Mouse (Mus musculus) intestine, embryonic 16.5 days (tissue): Measurements from ENCODE around the gene Gm7579. TPM values are rescaled to one million over a fixed set of nuclear protein-coding genes. Genes with fewer than 3 reads are reported as not detected.
A peak's percentile ranks its signal among the peaks of the same experiment; 100 is the strongest.
"Not testable (repeated sequence)": the region's sequence is repeated elsewhere in the genome, so short reads cannot be mapped to it uniquely, and the experiment has no call there.

Experiments used
- ATAC-seq: fragments of 200-750 bp; cut with Nextera tagmentation; 2 replicates; pipeline ENCODE4 v1.8.0; 2017; ENCODE audit warnings: moderate TSS enrichment, moderate library complexity
- H3K27ac ChIP-seq: fragments of 300-500 bp; sonication (generic); 2 replicates; pipeline ENCODE4 v1.5.1; 2014; ENCODE audit warnings: mild to moderate bottlenecking, low read length
- H3K27me3 ChIP-seq: fragments of 300-500 bp; sonication (generic); replicated peaks from 2 replicates; pipeline ENCODE4 v1.6.1; 2014; ENCODE audit warnings: low read length, control low read depth, mixed read lengths; ENCODE audit not compliant: control insufficient read depth, insufficient read depth
- H3K36me3 ChIP-seq: fragments of 300-500 bp; sonication (generic); 2 replicates; pipeline ENCODE4 v1.6.1; 2014; ENCODE audit warnings: low read length, control low read depth; ENCODE audit not compliant: control insufficient read depth, insufficient read depth
- H3K4me1 ChIP-seq: fragments of 300-500 bp; sonication (generic); 2 replicates; pipeline ENCODE4 v1.6.1; 2014; ENCODE audit warnings: low read length, control low read depth, mixed read lengths; ENCODE audit not compliant: control insufficient read depth, insufficient read depth
- H3K4me2 ChIP-seq: fragments of 300-500 bp; sonication (generic); 2 replicates; pipeline ENCODE4 v1.6.1; 2014; ENCODE audit warnings: low read depth, low read length, control low read depth
- H3K4me3 ChIP-seq: fragments of 300-500 bp; sonication (generic); 2 replicates; pipeline ENCODE4 v1.5.1; 2014; ENCODE audit warnings: mild to moderate bottlenecking, low read length
- H3K9ac ChIP-seq: fragments of 300-500 bp; sonication (generic); 2 replicates; pipeline ENCODE4 v1.6.1; 2014; ENCODE audit warnings: low read depth, low read length
- H3K9me3 ChIP-seq: fragments of 300-500 bp; sonication (generic); 2 replicates; pipeline ENCODE4 v1.6.1; 2016; ENCODE audit warnings: low read length, control low read depth; ENCODE audit not compliant: control insufficient read depth
- WGBS: fragments of 180-500 bp; shearing (Covaris S2); extraction: QIAGEN DNeasy Blood & Tissue Kit; methylation state at CpG from one replicate; pipeline ENCODE4 v1.1.7; 2014; 5-methylcytosine and 5-hydroxymethylcytosine counted together
- polyA plus RNA-seq: library from polyadenylated mRNA; unstranded; fragments of >200 nt; fragmentation: Nextera tagmentation; extraction: Ambion mirVana; gene quantifications from 2 replicates; pipeline ENCODE4 v1.2.1, GENCODE M21; 2015

Gene Gm7579
- polyA plus RNA-seq, 1 experiment from 2014 or later: not detected

DNA sequence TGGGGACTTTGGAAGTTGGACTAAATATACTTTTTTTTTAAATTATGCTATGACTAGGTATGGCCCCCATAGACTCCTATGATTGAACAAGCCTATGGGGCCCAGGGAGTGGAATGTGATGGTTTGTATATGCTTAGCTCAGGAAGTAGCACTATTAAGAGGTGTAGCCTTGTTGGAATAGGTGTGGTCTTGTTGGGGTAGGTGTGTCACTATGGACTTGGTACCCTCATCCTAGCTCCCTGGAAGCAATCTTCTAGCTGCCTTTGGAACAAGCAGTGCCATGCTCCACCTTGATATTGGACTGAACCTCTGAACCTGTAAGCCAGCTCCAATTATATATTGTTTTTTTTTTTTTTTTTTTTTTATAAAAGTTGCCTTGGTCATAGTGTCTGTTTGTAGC is 6.2 kb upstream of the Gm7579 start:
- no peaks in the 10 kb centered on the region for H3K4me1 ChIP-seq

DNA sequence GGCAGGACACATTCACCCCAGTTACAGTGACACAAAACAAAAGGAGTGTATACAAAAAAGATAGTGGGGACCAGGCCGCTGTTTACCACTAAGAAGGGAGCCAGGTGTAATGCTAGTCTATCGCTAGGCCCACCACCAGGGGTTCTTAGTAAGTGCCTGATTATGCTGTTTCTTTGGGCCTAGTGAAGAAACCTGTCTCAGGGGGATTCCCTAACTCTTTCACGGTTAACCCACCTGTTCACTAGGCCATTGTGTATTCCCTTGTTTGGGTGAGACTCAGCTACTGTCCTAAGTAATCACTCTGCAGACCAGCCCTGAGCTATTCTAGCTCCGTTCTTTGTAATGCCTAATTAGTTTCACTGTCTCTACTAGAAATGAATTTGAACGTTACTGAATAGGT is 4.8 kb upstream of the Gm7579 start:
- ATAC-seq, H3K36me3 ChIP-seq, H3K4me2 ChIP-seq, H3K27ac ChIP-seq, H3K9ac ChIP-seq, H3K27me3 ChIP-seq, H3K4me1 ChIP-seq, H3K9me3 ChIP-seq, H3K4me3 ChIP-seq: not testable (repeated sequence)
- 86% methylated on average over 5 of the region's 5 CpGs for WGBS

More for the DNA sequence above, 6.2 kb upstream of the Gm7579 start:
- Histone ChIP-seq H3K27ac (no peak overlapping the region), H3K27me3 (peaks cover 2% of the 10 kb centered on the region; the same call in 1 of the 2 replicates), H3K36me3 (no peaks in the 10 kb centered on the region), H3K9ac (no peak overlapping the region), H3K4me3 (no peak overlapping the region), H3K4me2 (no peak overlapping the region), H3K9me3 (no peaks in the 10 kb centered on the region; the same call in 1 of the 2 replicates)
- peak; percentile 90 for ATAC-seq

DNA sequence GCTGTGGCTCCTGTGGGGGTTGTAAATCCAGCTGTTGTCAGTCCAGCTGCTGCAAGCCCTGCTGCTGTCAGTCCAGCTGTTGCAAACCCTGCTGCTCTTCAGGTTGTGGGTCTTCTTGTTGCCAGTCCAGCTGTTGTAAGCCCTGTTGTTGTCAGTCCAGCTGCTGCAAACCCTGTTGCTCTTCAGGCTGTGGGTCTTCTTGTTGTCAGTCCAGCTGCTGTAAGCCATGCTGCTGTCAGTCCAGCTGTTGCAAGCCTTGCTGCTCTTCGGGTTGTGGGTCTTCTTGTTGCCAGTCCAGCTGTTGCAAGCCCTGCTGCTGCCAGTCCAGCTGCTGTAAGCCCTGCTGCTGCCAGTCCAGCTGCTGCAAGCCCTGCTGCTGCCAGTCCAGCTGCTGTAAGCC is 477 bp downstream of the Gm7579 start:
- not testable (repeated sequence) for H3K4me2 ChIP-seq, H3K27me3 ChIP-seq, H3K9ac ChIP-seq, H3K27ac ChIP-seq, H3K4me3 ChIP-seq, H3K9me3 ChIP-seq, H3K36me3 ChIP-seq, ATAC-seq, H3K4me1 ChIP-seq
- WGBS: 58% methylated on average over 1 of the region's 1 CpGs

- no peak overlapping the region for H3K4me3 ChIP-seq
- H3K9ac ChIP-seq: no peak overlapping the region
- H3K27ac ChIP-seq: no peak overlapping the region
- H3K27me3 ChIP-seq: no peaks in the 10 kb centered on the region
- H3K36me3 ChIP-seq: no peaks in the 10 kb centered on the region
- 34% methylated on average over 2 of the region's 2 CpGs for WGBS
- no peaks in the 10 kb centered on the region for H3K9me3 ChIP-seq
- no peak overlapping the region for H3K4me2 ChIP-seq
- H3K4me1 ChIP-seq: no peaks in the 10 kb centered on the region
- no peak for ATAC-seq
These were observed 12.9 kb downstream of the Gm7579 start for GRCm38 (mm10) chr7:142224518-142224917.

- 54% methylated on average over 3 of the region's 3 CpGs for WGBS
These were observed 18.2 kb downstream of the Gm7579 start, which contains the start of gene Krtap5-5 for GRCm38 (mm10) chr7:142229871-142230270. Gene Krtap5-5 (minus strand): TSS chr7:142229971.

GRCm38 (mm10) chr7:142231540-142231939 is 19.9 kb downstream of the Gm7579 start:
- Histone ChIP-seq H3K9me3 (no peaks in the 10 kb centered on the region), H3K9ac (no peak overlapping the region), H3K27ac (no peak overlapping the region), H3K27me3 (no peaks in the 10 kb centered on the region), H3K36me3 (no peaks in the 10 kb centered on the region), H3K4me1 (no peaks in the 10 kb centered on the region), H3K4me3 (no peak overlapping the region), H3K4me2 (no peak overlapping the region)
- ATAC-seq: no peak
- 39% methylated on average over 1 of the region's 1 CpGs for WGBS

More at GRCm38 (mm10) chr7:142229871-142230270, 18.2 kb downstream of the Gm7579 start, which contains the start of gene Krtap5-5:
- H3K4me1 ChIP-seq, ATAC-seq, H3K4me2 ChIP-seq, H3K27ac ChIP-seq, H3K27me3 ChIP-seq, H3K9ac ChIP-seq, H3K4me3 ChIP-seq, H3K9me3 ChIP-seq, H3K36me3 ChIP-seq: not testable (repeated sequence)

DNA sequence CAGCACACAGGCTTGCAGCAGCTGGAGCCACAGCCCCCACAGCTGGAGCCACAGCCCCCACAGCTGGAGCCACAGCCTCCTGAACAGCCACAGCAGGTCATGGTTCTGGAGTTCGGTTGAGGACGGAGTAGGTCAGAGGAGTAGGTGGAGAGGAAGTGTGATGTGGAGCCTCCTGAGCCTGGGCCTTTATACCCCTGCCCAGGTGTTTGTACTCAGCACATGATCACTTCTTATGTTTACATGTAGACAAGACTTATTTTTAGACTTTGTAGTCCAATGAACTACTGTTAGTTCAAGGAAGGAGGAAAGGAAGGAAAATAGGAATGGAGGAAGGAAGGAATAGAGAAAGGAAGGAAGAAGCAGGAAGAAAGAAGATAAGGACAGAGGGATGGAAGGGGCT is 29.3 kb downstream of the Gm7579 start, which contains the start of gene Gm40460:
Gene Gm40460, minus strand, starts transcription at position 101 of the 400 bp plus-strand sequence.
- H3K4me3 ChIP-seq: no peak within 1 kb of the TSS
- H3K9ac ChIP-seq: no peak within 1 kb of the TSS
- no peaks in the 10 kb centered on the region for H3K9me3 ChIP-seq
- WGBS: 40% methylated on average over 2 of the region's 2 CpGs
- ATAC-seq: no peak
- no peaks in the 10 kb centered on the region for H3K36me3 ChIP-seq
- H3K4me2 ChIP-seq: no peak within 1 kb of the TSS
- H3K4me1 ChIP-seq: no peaks in the 10 kb centered on the region
- H3K27me3 ChIP-seq: no peaks in the 10 kb centered on the region
- no peak within 1 kb of the TSS for H3K27ac ChIP-seq

GRCm38 (mm10) chr7:142249824-142250223 is 38.2 kb downstream of the Gm7579 start:
- H3K4me3 ChIP-seq: no peak overlapping the region
- no peaks in the 10 kb centered on the region; the same call in 1 of the 2 replicates for H3K27me3 ChIP-seq
- ATAC-seq: no peak
- no peaks in the 10 kb centered on the region for H3K9me3 ChIP-seq
- no peak overlapping the region for H3K27ac ChIP-seq
- no peak overlapping the region for H3K4me2 ChIP-seq
- H3K4me1 ChIP-seq: no peaks in the 10 kb centered on the region
- H3K36me3 ChIP-seq: no peaks in the 10 kb centered on the region
- WGBS: 0% methylated on average over 1 of the region's 1 CpGs
- H3K9ac ChIP-seq: no peak overlapping the region

GRCm38 (mm10) chr7:142255517-142255916 is 43.9 kb downstream of the Gm7579 start:
- no peak overlapping the region for H3K9ac ChIP-seq
- no peak overlapping the region for H3K4me3 ChIP-seq
- no peaks in the 10 kb centered on the region for H3K4me1 ChIP-seq
- no peaks in the 10 kb centered on the region; the same call in 1 of the 2 replicates for H3K27me3 ChIP-seq
- H3K27ac ChIP-seq: no peak overlapping the region
- H3K9me3 ChIP-seq: no peaks in the 10 kb centered on the region
- H3K4me2 ChIP-seq: no peak overlapping the region
- 0% methylated on average over 2 of the region's 2 CpGs for WGBS
- H3K36me3 ChIP-seq: no peaks in the 10 kb centered on the region
- no peak for ATAC-seq

DNA sequence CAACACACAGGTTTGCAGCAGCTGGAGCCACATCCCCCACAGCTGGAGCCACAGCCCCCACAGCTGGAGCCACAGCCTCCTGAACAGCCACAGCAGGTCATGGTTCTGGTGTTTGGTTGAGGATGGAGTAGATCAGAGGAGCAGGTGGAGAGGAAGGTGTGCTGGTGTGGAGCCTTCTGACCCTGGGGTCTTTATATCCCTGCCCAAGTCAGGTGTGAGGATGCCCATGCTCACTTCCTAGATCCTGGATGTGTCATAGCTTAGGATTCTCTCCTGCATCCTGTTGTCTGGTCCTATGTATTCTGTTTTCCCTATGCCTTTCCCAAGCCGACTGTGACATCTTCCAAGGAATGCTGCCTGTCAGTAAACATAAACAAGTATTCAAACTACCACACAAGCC is 46.6 kb downstream of the Gm7579 start, which contains the start of gene Gm2431:
Gene Gm2431, minus strand, starts transcription at position 101 of the 400 bp plus-strand sequence.
- WGBS: 21% methylated on average over 1 of the region's 1 CpGs

More for the DNA sequence above, 46.6 kb downstream of the Gm7579 start, which contains the start of gene Gm2431:
- H3K9me3 ChIP-seq, H3K4me1 ChIP-seq, H3K27ac ChIP-seq, H3K4me2 ChIP-seq, H3K27me3 ChIP-seq, H3K36me3 ChIP-seq, ATAC-seq, H3K4me3 ChIP-seq, H3K9ac ChIP-seq: not testable (repeated sequence)
